ENCODE assay signal across 8 mouse cellular contexts in the genomic region with DNA sequence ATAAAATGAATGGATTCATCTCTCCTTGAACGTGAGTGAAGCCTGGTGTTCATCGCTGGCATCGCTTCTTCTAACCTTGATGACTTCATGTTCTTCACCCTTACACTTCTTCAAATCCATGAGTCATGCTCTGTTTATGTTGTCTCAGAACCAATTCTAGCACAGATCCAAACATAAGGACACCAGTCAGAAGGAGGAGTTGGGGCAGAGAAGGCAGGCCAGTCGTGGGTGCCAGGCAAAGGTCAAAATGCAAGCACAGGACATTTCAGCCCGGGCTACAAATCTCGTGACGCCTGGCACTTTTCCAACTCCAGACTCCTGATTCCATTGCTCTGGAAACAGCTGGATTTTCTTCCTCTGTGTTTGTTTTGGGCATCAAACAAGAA. TPM values are rescaled to one million over a fixed set of nuclear protein-coding genes. Genes with fewer than 3 reads are reported as not detected.
DNase-seq lines count a peak whose midpoint lies in the region.

No protein-coding gene starts in this region.

- no peaks in the 10 kb centered on the region for H3K27me3 ChIP-seq in megakaryocyte, embryonic 14.5 days (replicated peaks)

- peak overlapping the region; percentile 98 for H3K4me3 ChIP-seq in megakaryocyte, embryonic 14.5 days (replicated peaks)

- intact Hi-C loops in left cerebral cortex, postnatal 25 days (cut with DNase I) = loop anchor here (10.0 kb wide), 2 partner anchors 688 to 768 kb away; no protein-coding TSS in a partner anchor

- no peaks in the 10 kb centered on the region for H3K9me3 ChIP-seq in megakaryocyte, embryonic 14.5 days

- H3K36me3 ChIP-seq in megakaryocyte, embryonic 14.5 days (replicated peaks; ENCODE audit: low read length) = peaks cover 32% of the 10 kb centered on the region

- peaks cover 45% of the 10 kb centered on the region for H3K4me1 ChIP-seq in megakaryocyte, embryonic 14.5 days

- DNase-seq in adrenal gland, adult (ENCODE audit: inconsistent age in 2 of 2, low spot score in 1 of 2) = peak; percentile 85 to 95
- peak; percentile 52 to 56 for DNase-seq in cerebellum, postnatal 36 days
- peak; percentile 58 for DNase-seq in gastrocnemius, postnatal 25 days
- DNase-seq in induced T-regulatory cell, adult 2 months (ENCODE audit: low read depth) = peak; percentile 45
- DNase-seq in left cerebral cortex, postnatal 25 days (ENCODE audit: low spot score in 2 of 2) = peak; percentile 50 to 59
- peak; percentile 33 for DNase-seq in right cerebral cortex, postnatal 25 days
- no peak for DNase-seq in thymus, postnatal 0 days (ENCODE audit: low spot score)

RNA-seq across cellular contexts. Expression of gene Gabarapl1, which starts 0.4 kb away (rescaled TPM):
- total RNA-seq in gastrocnemius, postnatal 25 days (2021) = 10 to 100 TPM; 38.2 to 41.9 TPM
- 100 to 1,000 TPM; 690 to 697 TPM for total RNA-seq in left cerebral cortex, postnatal 25 days (2021)
- polyA plus RNA-seq in megakaryocyte, embryonic 14.5 days (2012; ENCODE audit: insufficient read depth, low replicate concordance) = 25.5 and 160 TPM in 2 replicates
- polyA plus RNA-seq in thymus, postnatal 0 days (2015; fragmentation: Nextera tagmentation; extraction: Ambion mirVana) = 32.0 and 34.1 TPM in 2 replicates

RNA-seq across cellular contexts. Expression of gene Tmem52b, which starts 20.2 kb away (rescaled TPM):
- not detected for total RNA-seq in gastrocnemius, postnatal 25 days (2021)
- not detected for total RNA-seq in left cerebral cortex, postnatal 25 days (2021)
- polyA plus RNA-seq in megakaryocyte, embryonic 14.5 days (2012; ENCODE audit: insufficient read depth, low replicate concordance) = not detected in 2 replicates
- not detected in 2 replicates for polyA plus RNA-seq in thymus, postnatal 0 days (2015; fragmentation: Nextera tagmentation; extraction: Ambion mirVana)

RNA-seq across cellular contexts. Expression of gene Olr1, which starts 25.6 kb away (rescaled TPM):
- total RNA-seq in gastrocnemius, postnatal 25 days (2021) = not detected
- not detected for total RNA-seq in left cerebral cortex, postnatal 25 days (2021)
- polyA plus RNA-seq in megakaryocyte, embryonic 14.5 days (2012; ENCODE audit: insufficient read depth, low replicate concordance) = 0.21 TPM in 1 of 2 replicates, not detected in the other
- 0.09 and 0.12 TPM in 2 replicates for polyA plus RNA-seq in thymus, postnatal 0 days (2015; fragmentation: Nextera tagmentation; extraction: Ambion mirVana)

RNA-seq across cellular contexts. Expression of gene Klre1, which starts 45.2 kb away (rescaled TPM):
- not detected for total RNA-seq in gastrocnemius, postnatal 25 days (2021)
- not detected for total RNA-seq in left cerebral cortex, postnatal 25 days (2021)
- polyA plus RNA-seq in megakaryocyte, embryonic 14.5 days (2012; ENCODE audit: insufficient read depth, low replicate concordance) = 0.69 TPM in 1 of 2 replicates, not detected in the other
- 0.45 and 0.74 TPM in 2 replicates for polyA plus RNA-seq in thymus, postnatal 0 days (2015; fragmentation: Nextera tagmentation; extraction: Ambion mirVana)

RNA-seq across cellular contexts. Expression of gene Klrd1, which starts 59.0 kb away (rescaled TPM):
- not detected for total RNA-seq in gastrocnemius, postnatal 25 days (2021)
- total RNA-seq in left cerebral cortex, postnatal 25 days (2021) = not detected
- not detected in 2 replicates for polyA plus RNA-seq in megakaryocyte, embryonic 14.5 days (2012; ENCODE audit: insufficient read depth, low replicate concordance)
- polyA plus RNA-seq in thymus, postnatal 0 days (2015; fragmentation: Nextera tagmentation; extraction: Ambion mirVana) = 9.1 and 12.2 TPM in 2 replicates

Comparison
In these comparisons a context has a peak if more than half of its experiments do, and no peak if none do; other contexts are left out.
1. RNA of gene Gabarapl1, which starts 0.4 kb away (total RNA-seq): 690 to 697 TPM in left cerebral cortex, postnatal 25 days; 38.2 to 41.9 TPM in gastrocnemius, postnatal 25 days; every median in the first group is over 10 times any median in the second.